In the genomic region with DNA sequence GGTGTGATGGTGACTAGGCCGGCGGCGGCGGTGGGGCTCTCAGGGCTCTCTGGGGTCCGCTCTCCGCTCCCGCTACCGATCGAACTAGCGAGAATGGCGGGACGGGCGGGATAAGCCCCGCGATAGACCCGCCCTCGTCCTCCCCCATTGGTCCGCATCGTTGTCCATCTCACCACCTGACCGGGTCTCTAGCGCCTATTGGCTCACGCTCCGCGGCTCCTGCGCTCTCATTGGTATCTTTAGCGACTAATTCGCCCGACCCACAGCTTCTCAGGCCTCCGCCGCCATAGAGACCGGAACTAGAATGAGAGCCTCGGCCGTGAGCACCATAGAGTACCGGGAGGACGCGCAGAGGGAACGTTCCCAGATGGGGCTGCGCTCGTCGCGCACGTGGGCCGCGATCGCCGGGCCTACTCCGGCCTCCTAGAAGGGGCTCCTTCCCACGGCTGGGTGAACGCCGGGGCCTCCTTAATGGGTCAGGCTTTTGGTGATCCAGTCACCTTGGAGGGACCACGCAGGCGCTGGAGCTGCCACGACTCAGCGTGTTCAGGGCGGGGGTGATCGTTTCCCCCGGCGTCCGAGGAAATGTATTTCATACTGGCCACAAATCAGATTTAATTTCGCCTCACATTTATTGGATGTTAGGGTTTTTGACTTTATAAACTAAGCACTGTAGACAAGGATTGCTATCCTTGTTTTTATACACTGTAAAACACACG, we compare ENCODE assay signal across 8 mouse cellular contexts. TPM values are rescaled to one million over a fixed set of nuclear protein-coding genes. Genes with fewer than 3 reads are reported as not detected.
DNase-seq lines count a peak whose midpoint lies in the region; ATAC-seq lines count a peak whose summit lies in the region.

A gene (minus strand): TSS at position 190 of the 719 bp plus-strand sequence.

- ATAC-seq in forebrain, embryonic 14.5 days, result peak; percentile 99
- peak; percentile 99 for ATAC-seq in neural tube, embryonic 15.5 days (ENCODE audit: low FRiP score)

- under 1% methylated on average over 60 of the region's 61 CpGs for WGBS in forebrain, embryonic 14.5 days
- WGBS in neural tube, embryonic 15.5 days, result under 1% methylated on average over 59 of the region's 61 CpGs

- intact Hi-C loops in heart, postnatal 14 days (cut with DNase I), result loop anchor here (2.0 to 10.0 kb wide), 3 partner anchors 24 to 240 kb away; a partner anchor contains a TSS

- peak within 1 kb of the TSS; percentile 92 for H3K4me3 ChIP-seq in forebrain, embryonic 14.5 days (ENCODE audit: low read depth, low read length)
- peak within 1 kb of the TSS; percentile 87 for H3K4me3 ChIP-seq in neural tube, embryonic 15.5 days (replicated peaks)

- DNase-seq in ES-CJ7 (ENCODE audit: low read depth, low spot score), result peak; percentile 98
- DNase-seq in cerebellum, adult 11 months, result peak; percentile 99
- peak; percentile 100 for DNase-seq in forebrain, embryonic 14.5 days (ENCODE audit: low spot score)
- peak; percentile 100 for DNase-seq in heart, postnatal 14 days
- peak; percentile 100 for DNase-seq in layer of hippocampus, adult 11-12 months (ENCODE audit: low spot score)
- peak; percentile 99 for DNase-seq in lung, adult 18-20 months
- DNase-seq in testis, postnatal 14 days (ENCODE audit: low spot score), result peak; percentile 100

- no peaks in the 10 kb centered on the region for H3K27me3 ChIP-seq in forebrain, embryonic 14.5 days (replicated peaks; ENCODE audit: control insufficient read depth, insufficient read depth, low read length)
- H3K27me3 ChIP-seq in neural tube, embryonic 15.5 days (replicated peaks), result no peaks in the 10 kb centered on the region

- peak within 1 kb of the TSS; percentile 91 for H3K27ac ChIP-seq in forebrain, embryonic 14.5 days (ENCODE audit: low read depth, low read length)
- peak within 1 kb of the TSS; percentile 98 for H3K27ac ChIP-seq in neural tube, embryonic 15.5 days (replicated peaks)

- H3K9ac ChIP-seq in forebrain, embryonic 14.5 days (ENCODE audit: low read length), result peak within 1 kb of the TSS; percentile 90
- H3K9ac ChIP-seq in neural tube, embryonic 15.5 days (replicated peaks), result peak within 1 kb of the TSS; percentile 82

- H3K4me2 ChIP-seq in forebrain, embryonic 14.5 days (ENCODE audit: low read length), result peak within 1 kb of the TSS; percentile 81
- H3K4me2 ChIP-seq in neural tube, embryonic 15.5 days, result peak within 1 kb of the TSS; percentile 73

- H3K36me3 ChIP-seq in forebrain, embryonic 14.5 days (ENCODE audit: control insufficient read depth, insufficient read depth, low read length), result peaks cover 5% of the 10 kb centered on the region; the same call in 1 of the 2 replicates
- H3K36me3 ChIP-seq in neural tube, embryonic 15.5 days, result no peaks in the 10 kb centered on the region

- H3K9me3 ChIP-seq in forebrain, embryonic 14.5 days (replicated peaks; ENCODE audit: control insufficient read depth, low read length), result no peaks in the 10 kb centered on the region
- no peaks in the 10 kb centered on the region for H3K9me3 ChIP-seq in neural tube, embryonic 15.5 days (replicated peaks)

- H3K4me1 ChIP-seq in forebrain, embryonic 14.5 days (ENCODE audit: control insufficient read depth, insufficient read depth, low read length), result peaks cover 9% of the 10 kb centered on the region; the same call in 1 of the 2 replicates
- peaks cover 36% of the 10 kb centered on the region for H3K4me1 ChIP-seq in neural tube, embryonic 15.5 days

RNA-seq across cellular contexts. Expression of the gene that starts here (rescaled TPM):
- 963 and 964 TPM in 2 replicates for polyA plus RNA-seq in forebrain, embryonic 14.5 days (2014; fragmentation: Nextera tagmentation; extraction: Ambion mirVana)
- total RNA-seq in heart, postnatal 14 days (2021), result 100 to 1,000 TPM; 725 to 726 TPM
- polyA plus RNA-seq in neural tube, embryonic 15.5 days (2015; fragmentation: Nextera tagmentation; extraction: Ambion mirVana), result 815 and 871 TPM in 2 replicates

Comparison
In these comparisons a context has a peak if more than half of its experiments do, and no peak if none do; other contexts are left out.
1. Peak in every context shown above with its lines: DNase-seq, ATAC-seq, H3K4me3 ChIP-seq and H3K27ac ChIP-seq.